Mouse (Mus musculus): Measurements from ENCODE around the gene Bcr. TPM values are rescaled to one million over a fixed set of nuclear protein-coding genes. Genes with fewer than 3 reads are reported as not detected.

Gene Bcr
- polyA plus RNA-seq, 1 experiment from 2014 or later: 16.5 TPM

DNA sequence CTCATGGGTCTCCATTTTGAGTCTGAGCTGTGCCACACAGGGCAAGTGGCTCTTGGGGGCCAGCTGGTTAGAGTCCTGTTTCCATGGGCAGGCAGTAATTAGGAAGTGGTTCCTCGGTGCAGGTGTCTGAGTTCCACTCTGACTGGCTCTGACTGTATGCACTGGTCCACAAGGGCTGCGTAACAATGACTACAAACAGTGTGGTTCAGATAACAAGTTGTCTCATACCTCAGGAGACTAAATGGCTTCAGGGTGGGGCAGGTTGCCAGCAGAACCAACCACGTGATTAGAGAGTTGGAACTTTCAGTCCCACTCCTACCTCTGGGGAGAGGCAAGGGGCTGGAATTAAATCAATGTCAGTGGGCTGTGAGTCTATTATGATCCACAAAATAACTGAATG lies 59.0 kb downstream of the Bcr start:
- no peaks in the 10 kb centered on the region for H3K36me3 ChIP-seq
- no peak overlapping the region for H3K4me2 ChIP-seq
- no peak overlapping the region for H3K4me3 ChIP-seq
- 68% methylated on average over 3 of the region's 3 CpGs for WGBS
- H3K9ac ChIP-seq: no peak overlapping the region
- no peaks in the 10 kb centered on the region for H3K9me3 ChIP-seq
- no peak overlapping the region for H3K27ac ChIP-seq (replicated peaks)
- H3K27me3 ChIP-seq: no peaks in the 10 kb centered on the region
- peaks cover 15% of the 10 kb centered on the region for H3K4me1 ChIP-seq (replicated peaks)
- no peak for ATAC-seq (ENCODE audit: low FRiP score, low read depth)

DNA sequence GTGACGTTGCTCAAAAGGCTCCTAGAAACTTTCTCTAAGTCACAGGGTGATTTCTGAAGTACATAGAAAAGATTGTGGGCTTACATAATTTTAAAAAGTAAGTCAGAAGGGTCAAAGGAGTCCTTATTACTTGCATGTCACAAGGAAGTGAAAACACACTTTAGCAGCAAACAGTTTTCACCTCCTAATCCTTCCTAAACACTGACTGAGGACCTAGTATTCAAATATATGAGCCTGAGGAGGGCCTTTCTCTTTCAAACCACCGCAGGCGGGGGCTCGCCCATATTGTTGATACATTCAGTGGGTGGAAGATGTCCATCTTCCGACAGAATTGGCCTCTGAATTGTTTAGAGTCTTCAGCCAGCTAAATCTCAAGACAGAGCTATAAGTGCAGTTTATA lies 59.8 kb downstream of the Bcr start:
- 80% methylated on average over 5 of the region's 5 CpGs for WGBS
- H3K36me3 ChIP-seq: no peaks in the 10 kb centered on the region
- H3K27me3 ChIP-seq: no peaks in the 10 kb centered on the region
- no peak overlapping the region for H3K4me2 ChIP-seq
- H3K9ac ChIP-seq: no peak overlapping the region
- no peak overlapping the region for H3K4me3 ChIP-seq
- ATAC-seq (ENCODE audit: low FRiP score, low read depth): no peak
- H3K9me3 ChIP-seq: no peaks in the 10 kb centered on the region
- H3K27ac ChIP-seq (replicated peaks): no peak overlapping the region
- peaks cover 15% of the 10 kb centered on the region for H3K4me1 ChIP-seq (replicated peaks)

DNA sequence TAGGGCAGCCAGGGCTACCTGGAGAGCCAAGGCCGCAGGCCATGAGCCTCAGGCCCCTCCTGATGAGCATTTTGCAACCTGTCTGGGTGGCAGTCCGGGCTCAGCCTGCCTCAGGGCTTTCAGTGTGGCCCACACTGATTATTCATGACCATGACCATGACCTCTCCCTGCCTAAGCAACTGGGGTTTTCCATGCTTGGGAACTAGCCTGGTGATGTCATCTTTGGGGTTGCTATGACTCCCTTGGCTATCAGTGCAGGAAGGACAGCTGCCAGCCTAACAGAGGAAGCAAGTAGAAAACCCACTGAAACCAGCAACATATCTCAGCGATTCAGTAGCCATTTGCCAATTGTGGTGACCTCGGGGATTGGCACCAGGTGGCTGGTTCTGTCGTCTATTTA lies 60.6 kb downstream of the Bcr start:
- no peak overlapping the region for H3K4me2 ChIP-seq
- peaks cover 4% of the 10 kb centered on the region; the same call in 1 of the 2 replicates for H3K36me3 ChIP-seq
- no peak overlapping the region for H3K4me3 ChIP-seq
- peak; percentile 38; the same call in 1 of the 2 replicates for ATAC-seq (ENCODE audit: low FRiP score, low read depth)
- H3K4me1 ChIP-seq (replicated peaks): peaks cover 15% of the 10 kb centered on the region
- no peak overlapping the region for H3K27ac ChIP-seq (replicated peaks)
- no peaks in the 10 kb centered on the region for H3K27me3 ChIP-seq
- no peak overlapping the region for H3K9ac ChIP-seq
- 38% methylated on average over 5 of the region's 5 CpGs for WGBS
- no peaks in the 10 kb centered on the region for H3K9me3 ChIP-seq

DNA sequence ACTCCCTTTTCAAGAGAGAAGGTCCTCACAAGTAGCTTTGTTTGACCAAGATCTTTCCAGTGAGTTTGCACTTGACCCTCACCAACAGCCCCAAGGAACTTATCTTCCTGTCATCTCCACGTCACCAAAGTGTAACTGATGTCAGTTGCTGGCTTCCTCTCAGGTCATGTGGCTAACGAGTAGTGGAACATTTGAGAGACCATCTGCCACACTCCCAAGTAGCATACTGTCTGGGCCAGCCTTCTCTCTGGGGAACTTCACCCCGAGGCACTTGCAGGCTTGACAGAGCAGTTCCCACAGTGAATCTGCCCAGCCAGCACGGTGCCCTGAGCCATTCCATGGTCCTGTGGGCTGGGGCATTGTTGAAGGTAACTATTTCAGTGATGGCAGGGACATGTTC lies 65.2 kb downstream of the Bcr start:
- ATAC-seq (ENCODE audit: low FRiP score, low read depth): no peak
- no peak overlapping the region for H3K9ac ChIP-seq
- no peaks in the 10 kb centered on the region for H3K27me3 ChIP-seq
- no peak overlapping the region for H3K4me2 ChIP-seq
- no peaks in the 10 kb centered on the region for H3K9me3 ChIP-seq
- no peak overlapping the region for H3K4me3 ChIP-seq
- H3K36me3 ChIP-seq: peaks cover 11% of the 10 kb centered on the region; the same call in 1 of the 2 replicates
- WGBS: 50% methylated on average over 4 of the region's 4 CpGs
- no peak overlapping the region for H3K27ac ChIP-seq (replicated peaks)
- H3K4me1 ChIP-seq (replicated peaks): peaks cover 12% of the 10 kb centered on the region

DNA sequence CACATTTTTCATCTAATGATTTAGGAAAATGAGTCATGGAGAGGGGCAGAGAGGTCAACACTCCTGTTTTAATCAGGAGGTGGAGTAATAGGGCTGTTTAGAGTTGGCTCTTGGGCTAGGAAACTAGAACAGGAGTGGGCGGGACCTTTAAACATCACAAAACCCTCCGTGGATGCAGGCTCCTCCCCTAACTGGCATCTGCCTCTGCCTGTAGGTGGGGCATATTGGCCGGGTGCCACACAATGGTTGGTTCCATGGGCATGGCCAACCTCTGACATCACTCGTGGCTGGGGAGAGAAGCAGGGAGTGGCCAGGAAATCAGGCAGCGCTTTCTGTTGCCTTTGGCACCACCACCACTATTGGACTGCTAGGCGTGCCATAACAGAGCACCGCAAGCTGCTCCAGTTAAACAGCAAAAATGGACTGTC lies 68.9 kb downstream of the Bcr start:
- H3K9ac ChIP-seq: no peak overlapping the region
- H3K9me3 ChIP-seq: no peaks in the 10 kb centered on the region
- no peak overlapping the region for H3K4me3 ChIP-seq
- no peak overlapping the region for H3K4me2 ChIP-seq
- 82% methylated on average over 7 of the region's 7 CpGs for WGBS
- peaks cover 30% of the 10 kb centered on the region for H3K36me3 ChIP-seq
- no peak for ATAC-seq (ENCODE audit: low FRiP score, low read depth)
- no peaks in the 10 kb centered on the region for H3K4me1 ChIP-seq (replicated peaks)
- H3K27me3 ChIP-seq: no peaks in the 10 kb centered on the region
- H3K27ac ChIP-seq (replicated peaks): no peak overlapping the region

DNA sequence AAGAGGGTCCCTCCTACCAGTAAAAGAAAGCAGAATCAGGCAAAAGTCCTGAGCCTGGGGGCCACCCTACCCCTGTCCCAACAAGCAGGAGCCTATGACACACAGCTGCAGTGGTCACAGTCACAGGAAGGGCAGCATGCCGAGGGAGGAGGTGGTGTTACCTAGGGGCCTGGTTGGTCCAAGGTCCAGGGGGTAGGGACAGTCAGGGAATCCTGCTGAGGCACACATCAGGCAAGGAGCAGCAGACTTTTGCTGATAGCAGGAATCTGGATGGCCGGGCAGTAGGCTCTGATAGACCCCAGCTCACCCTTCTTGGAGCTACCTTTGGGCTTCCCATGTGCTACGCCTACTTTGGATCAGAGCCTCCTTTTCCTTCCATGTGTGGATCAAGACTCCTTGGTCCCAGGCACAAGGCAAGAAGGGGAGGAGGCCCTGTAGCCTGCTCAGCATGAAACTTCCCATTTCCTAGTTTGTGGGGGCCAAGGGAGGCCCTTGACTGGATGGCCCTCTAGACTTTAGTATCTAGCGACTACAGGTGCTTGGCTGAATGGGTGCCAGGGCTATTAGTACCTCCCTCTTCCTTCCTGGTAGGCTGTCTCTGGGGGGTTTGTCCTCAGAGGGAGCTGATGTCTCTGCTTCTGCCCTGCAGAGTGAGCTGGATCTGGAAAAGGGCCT lies 70.1 kb downstream of the Bcr start:
- Histone ChIP-seq H3K27ac (replicated peaks) (no peak overlapping the region), H3K9me3 (no peaks in the 10 kb centered on the region), H3K27me3 (no peaks in the 10 kb centered on the region), H3K4me2 (no peak overlapping the region), H3K36me3 (peaks cover 30% of the 10 kb centered on the region), H3K4me1 (replicated peaks) (peaks cover 9% of the 10 kb centered on the region; the same call in 1 of the 2 replicates), H3K4me3 (no peak overlapping the region), H3K9ac (no peak overlapping the region)
- no peak for ATAC-seq (ENCODE audit: low FRiP score, low read depth)
- WGBS: 90% methylated on average over 4 of the region's 4 CpGs

DNA sequence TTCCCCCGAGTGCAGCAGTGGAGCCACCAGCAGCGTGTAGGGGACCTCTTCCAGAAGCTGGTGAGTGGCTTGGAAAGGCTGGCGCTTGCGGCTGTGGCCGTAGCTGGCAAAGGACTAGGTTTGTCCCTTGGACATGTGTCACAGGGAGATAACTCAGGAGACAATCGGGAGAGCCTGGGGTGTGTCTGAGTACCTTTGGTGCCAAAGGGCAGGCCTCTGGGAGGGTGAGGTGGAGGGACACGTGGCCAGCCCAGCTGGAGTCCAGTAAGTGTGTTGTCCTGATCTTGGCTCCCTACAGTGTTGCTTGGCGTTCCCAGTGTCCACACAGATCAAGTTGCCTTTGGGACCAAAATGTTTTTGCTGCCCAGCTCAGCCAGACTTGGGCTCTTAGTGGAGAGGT lies 71.2 kb downstream of the Bcr start:
- Histone ChIP-seq H3K9me3 (no peaks in the 10 kb centered on the region), H3K27ac (replicated peaks) (no peak overlapping the region), H3K4me1 (replicated peaks) (peaks cover 9% of the 10 kb centered on the region; the same call in 1 of the 2 replicates), H3K4me3 (no peak overlapping the region), H3K9ac (no peak overlapping the region), H3K4me2 (no peak overlapping the region), H3K27me3 (no peaks in the 10 kb centered on the region), H3K36me3 (peaks cover 32% of the 10 kb centered on the region)
- WGBS: 66% methylated on average over 8 of the region's 8 CpGs
- ATAC-seq (ENCODE audit: low FRiP score, low read depth): no peak

DNA sequence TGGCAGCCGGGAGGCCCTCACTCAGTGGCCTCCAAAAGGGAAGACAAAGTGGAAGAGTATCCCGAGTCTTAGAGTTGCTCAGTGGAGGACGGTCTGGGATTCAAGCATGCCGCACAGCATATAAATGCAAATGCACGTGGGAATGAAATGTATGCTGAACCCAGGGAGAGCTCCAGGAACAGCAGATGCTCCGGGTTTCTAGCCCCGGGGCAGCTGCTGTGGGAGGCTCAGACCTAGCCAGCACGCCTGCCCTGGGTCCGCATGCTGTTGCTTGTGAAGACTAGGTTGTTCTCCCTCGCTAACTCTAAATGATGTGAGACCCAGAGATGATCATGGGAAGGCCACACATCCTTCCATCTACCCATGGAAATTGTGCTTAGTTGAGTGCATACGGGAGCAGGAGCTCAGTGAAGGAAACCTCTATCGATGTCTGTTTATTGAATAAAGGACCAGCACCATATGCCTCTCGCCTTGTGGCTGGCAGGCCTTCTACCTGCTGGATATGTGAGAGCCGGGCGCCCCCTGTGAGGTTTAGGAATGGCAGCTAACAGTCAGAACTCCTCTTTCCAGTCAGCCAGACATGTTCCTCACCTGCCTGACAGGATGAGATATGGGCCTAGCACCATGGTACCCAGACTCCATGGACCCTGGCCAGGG lies 74.6 kb downstream of the Bcr start:
- H3K9ac ChIP-seq: no peak overlapping the region
- H3K4me2 ChIP-seq: no peak overlapping the region
- H3K4me3 ChIP-seq: no peak overlapping the region
- H3K27me3 ChIP-seq: no peaks in the 10 kb centered on the region
- H3K27ac ChIP-seq (replicated peaks): no peak overlapping the region
- peaks cover 51% of the 10 kb centered on the region for H3K36me3 ChIP-seq
- H3K9me3 ChIP-seq: no peaks in the 10 kb centered on the region
- 59% methylated on average over 15 of the region's 15 CpGs for WGBS
- no peak for ATAC-seq (ENCODE audit: low FRiP score, low read depth)
- peaks cover 9% of the 10 kb centered on the region; the same call in 1 of the 2 replicates for H3K4me1 ChIP-seq (replicated peaks)

DNA sequence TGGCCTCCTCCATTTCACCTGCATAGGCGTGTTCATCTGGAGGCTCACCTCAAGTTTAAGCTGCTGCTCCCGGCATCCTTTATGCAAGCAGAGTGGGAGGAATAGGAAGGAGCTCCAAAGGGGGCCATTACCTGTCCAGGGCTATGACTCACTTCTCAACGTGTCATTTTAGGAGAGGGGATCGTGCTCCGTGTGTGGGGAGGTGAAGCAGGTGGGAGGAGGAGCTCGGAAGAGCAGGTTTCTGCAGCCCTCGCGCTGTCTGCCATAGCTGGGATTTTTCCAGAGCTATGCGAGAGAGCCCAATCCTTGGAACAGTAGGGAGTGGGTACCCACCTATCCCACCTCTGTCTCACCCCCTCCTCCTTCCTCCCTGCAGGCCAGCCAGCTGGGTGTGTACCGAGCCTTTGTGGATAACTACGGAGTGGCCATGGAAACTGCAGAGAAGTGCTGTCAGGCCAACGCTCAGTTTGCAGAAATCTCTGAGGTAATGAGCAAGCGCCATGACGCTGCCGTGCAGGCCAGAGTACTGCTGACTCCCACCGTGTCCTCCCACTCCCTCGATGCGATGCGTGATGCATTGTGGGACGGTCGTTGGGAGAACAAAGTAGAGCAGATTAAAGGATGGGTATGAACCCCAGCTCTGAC lies 75.2 kb downstream of the Bcr start:
- no peak for ATAC-seq (ENCODE audit: low FRiP score, low read depth)
- Histone ChIP-seq H3K9me3 (no peaks in the 10 kb centered on the region), H3K9ac (no peak overlapping the region), H3K36me3 (peaks cover 57% of the 10 kb centered on the region), H3K4me2 (no peak overlapping the region), H3K4me1 (replicated peaks) (peaks cover 9% of the 10 kb centered on the region; the same call in 1 of the 2 replicates), H3K4me3 (no peak overlapping the region), H3K27me3 (no peaks in the 10 kb centered on the region), H3K27ac (replicated peaks) (no peak overlapping the region)
- 84% methylated on average over 21 of the region's 21 CpGs for WGBS

DNA sequence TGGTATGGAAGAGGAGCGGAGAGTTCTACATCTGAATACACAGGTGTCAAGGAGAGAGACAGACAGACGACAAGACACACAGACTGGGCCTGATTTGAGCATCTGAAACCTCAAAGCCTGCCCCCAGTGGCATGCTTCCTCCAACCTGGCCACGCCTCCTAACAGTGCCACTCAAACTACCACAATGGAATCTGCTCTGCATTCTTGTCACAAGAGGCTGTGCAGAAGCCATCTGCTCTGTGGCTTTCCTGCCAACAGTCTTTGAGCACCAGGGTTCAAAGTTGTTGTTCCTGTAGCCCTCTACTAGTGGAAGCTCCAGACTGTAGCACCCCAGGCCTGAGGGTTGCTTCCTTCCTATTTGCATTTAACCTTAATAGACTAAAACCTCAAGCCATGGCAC lies 76.8 kb downstream of the Bcr start:
- Histone ChIP-seq H3K9me3 (no peaks in the 10 kb centered on the region), H3K9ac (no peak overlapping the region), H3K4me1 (replicated peaks) (peaks cover 9% of the 10 kb centered on the region; the same call in 1 of the 2 replicates), H3K36me3 (peaks cover 55% of the 10 kb centered on the region), H3K4me2 (no peak overlapping the region), H3K27me3 (no peaks in the 10 kb centered on the region), H3K27ac (replicated peaks) (no peak overlapping the region), H3K4me3 (no peak overlapping the region)
- ATAC-seq (ENCODE audit: low FRiP score, low read depth): no peak
- 72% methylated on average over 3 of the region's 3 CpGs for WGBS

DNA sequence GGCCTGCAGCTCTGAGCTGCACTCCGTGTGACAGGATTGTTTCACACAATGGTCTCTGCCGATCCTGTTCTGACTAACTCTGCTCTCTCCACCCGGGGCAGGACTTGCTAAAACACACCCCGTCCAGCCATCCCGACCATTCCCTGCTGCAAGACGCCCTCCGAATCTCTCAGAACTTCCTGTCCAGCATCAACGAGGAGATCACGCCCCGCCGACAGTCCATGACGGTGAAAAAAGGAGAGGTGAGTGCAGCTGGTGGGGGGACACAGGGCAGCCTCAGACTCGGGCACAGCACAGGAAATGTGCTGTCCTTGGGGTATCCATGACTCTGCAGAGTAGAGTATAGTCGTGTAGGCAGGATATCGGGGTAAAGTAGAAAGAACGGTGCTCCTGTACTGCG lies 84.8 kb downstream of the Bcr start:
- Histone ChIP-seq H3K27me3 (no peaks in the 10 kb centered on the region), H3K27ac (replicated peaks) (no peak overlapping the region), H3K36me3 (peaks cover 48% of the 10 kb centered on the region), H3K9me3 (no peaks in the 10 kb centered on the region), H3K4me3 (no peak overlapping the region), H3K9ac (no peak overlapping the region), H3K4me2 (no peak overlapping the region), H3K4me1 (replicated peaks) (no peaks in the 10 kb centered on the region)
- WGBS: 86% methylated on average over 17 of the region's 17 CpGs
- no peak for ATAC-seq (ENCODE audit: low FRiP score, low read depth)

DNA sequence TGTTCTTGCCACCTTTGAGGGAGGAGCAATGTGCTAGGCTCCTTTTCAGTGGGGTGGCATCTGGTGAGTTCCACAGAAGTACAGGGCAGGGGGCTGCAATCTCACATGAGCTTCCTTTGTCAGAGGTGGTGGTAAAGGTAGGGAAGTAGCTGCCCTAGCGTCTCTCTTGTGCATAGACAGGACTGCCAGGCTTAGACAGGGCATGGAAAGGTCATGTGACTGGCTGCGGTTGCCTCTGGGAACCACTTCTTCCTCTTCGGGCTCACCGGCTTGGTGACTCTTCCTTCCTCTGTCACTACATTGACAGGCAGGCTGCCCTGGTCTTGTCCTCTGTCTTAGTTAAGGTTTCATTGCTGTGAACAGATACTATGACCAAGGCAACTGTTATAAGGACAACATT lies 85.6 kb downstream of the Bcr start:
- no peak overlapping the region for H3K4me2 ChIP-seq
- no peak for ATAC-seq (ENCODE audit: low FRiP score, low read depth)
- 0 out of 2 replicates have a peak, but pooled peaks cover 1% of the 10 kb centered on the region for H3K4me1 ChIP-seq (replicated peaks)
- H3K36me3 ChIP-seq: peaks cover 40% of the 10 kb centered on the region
- no peak overlapping the region for H3K4me3 ChIP-seq
- H3K27ac ChIP-seq (replicated peaks): no peak overlapping the region
- H3K9me3 ChIP-seq: no peaks in the 10 kb centered on the region
- no peaks in the 10 kb centered on the region for H3K27me3 ChIP-seq
- WGBS: 90% methylated on average over 4 of the region's 4 CpGs
- H3K9ac ChIP-seq: no peak overlapping the region
